Mouse (Mus musculus): Measurements from ENCODE around the gene Supt4a.

- no peak for TF ChIP-seq GATA1 (IDR thresholded peaks at IDR 0.05; ENCODE audit: borderline replicate concordance, low read length)
- TF ChIP-seq FLI1 (IDR thresholded peaks at IDR 0.05; ENCODE audit: low read length): no peak
Measured at GRCm38 (mm10) chr11:87712188-87712587, 25.2 kb upstream of the Supt4a start.

Measured in megakaryocyte, embryonic 14.5 days (primary cell).